ENCODE assay signal across 9 mouse cellular contexts in genomic region chr12:86832551-86833182, GRCm38 (mm10). TPM values are rescaled to one million over a fixed set of nuclear protein-coding genes. Genes with fewer than 3 reads are reported as not detected.
DNase-seq lines count a peak whose midpoint lies in the region; ATAC-seq lines count a peak whose summit lies in the region.
"Had no signal": no experiment of that assay in that cellular context is flagged by ENCODE, and none has a peak within 500 bp of the region (broad histone marks: within the 10 kb centered on the region; RNA-seq: fewer than 3 reads in every experiment).

No protein-coding gene starts in this region.

- H3K4me1 ChIP-seq in heart, embryonic 10.5 days = peaks cover 56% of the 10 kb centered on the region
- peaks cover 60% of the 10 kb centered on the region for H3K4me1 ChIP-seq in heart, embryonic 16.5 days (ENCODE audit: control insufficient read depth, insufficient read depth, low read length)
- H3K4me1 ChIP-seq in lung, embryonic 16.5 days (replicated peaks; ENCODE audit: control insufficient read depth, insufficient read depth, low read length) = peaks cover 41% of the 10 kb centered on the region

- H3K4me3 ChIP-seq in heart, embryonic 10.5 days = peak overlapping the region; percentile 48; the same call in 1 of the 2 replicates
- H3K4me3 ChIP-seq in heart, embryonic 16.5 days (ENCODE audit: low read length) = no peak overlapping the region
- H3K4me3 ChIP-seq in lung, embryonic 16.5 days (ENCODE audit: low read length) = no peak overlapping the region

- WGBS in heart, embryonic 10.5 days = 47% methylated on average over 11 of the region's 11 CpGs
- WGBS in heart, embryonic 16.5 days = 30% methylated on average over 11 of the region's 11 CpGs
- 48% methylated on average over 11 of the region's 11 CpGs for WGBS in lung, embryonic 16.5 days

- H3K9ac ChIP-seq in heart, embryonic 16.5 days (ENCODE audit: low read length) = peak overlapping the region; percentile 74
- H3K9ac ChIP-seq in lung, embryonic 16.5 days (ENCODE audit: low read length) = peak overlapping the region; percentile 24

- H3K27ac ChIP-seq in heart, embryonic 10.5 days = peak overlapping the region; percentile 96
- peak overlapping the region; percentile 97 for H3K27ac ChIP-seq in heart, embryonic 16.5 days (ENCODE audit: low read length)
- peak overlapping the region; percentile 83 for H3K27ac ChIP-seq in lung, embryonic 16.5 days (ENCODE audit: low read length)

- no peaks in the 10 kb centered on the region for H3K27me3 ChIP-seq in heart, embryonic 10.5 days (ENCODE audit: insufficient read depth, poor library complexity, severe bottlenecking)
- no peaks in the 10 kb centered on the region for H3K27me3 ChIP-seq in heart, embryonic 16.5 days (ENCODE audit: control insufficient read depth, insufficient read depth, low read length)
- no peaks in the 10 kb centered on the region for H3K27me3 ChIP-seq in lung, embryonic 16.5 days (ENCODE audit: control insufficient read depth, insufficient read depth, low read depth, low read length)
- H3K27me3 ChIP-seq: CH12.LX had no signal

- intact Hi-C loops in heart, postnatal 25 days (cut with DNase I) = loop anchor here (2.0 kb wide), 1 partner anchor 32 kb away; no protein-coding TSS in a partner anchor

- H3K9me3 ChIP-seq in heart, embryonic 10.5 days = no peaks in the 10 kb centered on the region
- H3K9me3 ChIP-seq in heart, embryonic 16.5 days (replicated peaks; ENCODE audit: control insufficient read depth, low read length) = no peaks in the 10 kb centered on the region
- no peaks in the 10 kb centered on the region for H3K9me3 ChIP-seq in lung, embryonic 16.5 days (ENCODE audit: control insufficient read depth, low read length)

- H3K36me3 ChIP-seq in heart, embryonic 10.5 days = no peaks in the 10 kb centered on the region
- no peaks in the 10 kb centered on the region for H3K36me3 ChIP-seq in heart, embryonic 16.5 days (ENCODE audit: control insufficient read depth, insufficient read depth)
- H3K36me3 ChIP-seq in lung, embryonic 16.5 days (ENCODE audit: control insufficient read depth, insufficient read depth, low read length) = no peaks in the 10 kb centered on the region

- H3K4me2 ChIP-seq in heart, embryonic 16.5 days (ENCODE audit: low read depth, low read length) = peak overlapping the region; percentile 57; the same call in 1 of the 2 replicates
- H3K4me2 ChIP-seq in lung, embryonic 16.5 days (ENCODE audit: low read depth, low read length) = peak overlapping the region; percentile 40

- DNase-seq in heart, embryonic 10.5 days (ENCODE audit: low spot score) = no peak
- DNase-seq in heart, postnatal 25 days (ENCODE audit: low spot score) = no peak
- peak; percentile 28 for DNase-seq in adipocyte (ENCODE audit: low spot score)
- no peak for DNase-seq in cerebellum, adult 11 months
- DNase-seq in adrenal gland, postnatal 4 days (ENCODE audit: low spot score in 2 of 2) = no peak

- no peak for ATAC-seq in heart, embryonic 16.5 days (replicated peaks; ENCODE audit: extremely low read depth, insufficient read depth, low FRiP score)
- no peak for ATAC-seq in lung, embryonic 16.5 days (ENCODE audit: low read depth)
- ATAC-seq in megakaryocyte progenitor cell, adult 5-6 weeks (replicated peaks; ENCODE audit: poor library complexity) = no peak

RNA-seq across cellular contexts. Expression of gene Irf2bpl, which starts 51.9 kb away (rescaled TPM):
- 28.7 and 35.3 TPM in 2 replicates for polyA plus RNA-seq in heart, embryonic 10.5 days (2016; fragmentation: Nextera tagmentation; extraction: Ambion mirVana)
- 10 to 100 TPM; 33.3 to 36.9 TPM for total RNA-seq in heart, postnatal 25 days (2021)
- polyA plus RNA-seq in heart, embryonic 16.5 days (2015; fragmentation: Nextera tagmentation; extraction: Ambion mirVana) = 25.4 and 32.4 TPM in 2 replicates
- 28.8 and 34.2 TPM in 2 replicates for polyA plus RNA-seq in lung, embryonic 16.5 days (2015; fragmentation: Nextera tagmentation; extraction: Ambion mirVana)
- 1.4 and 1.8 TPM in 2 replicates for total RNA-seq in megakaryocyte progenitor cell, adult 5-6 weeks (2015)
- total RNA-seq in megakaryocyte progenitor cell, adult 5-6 weeks (2017) = 1.6 and 1.7 TPM in 2 replicates
- 10 to 100 TPM; 78.0 to 81.7 TPM for total RNA-seq in adrenal gland, postnatal 4 days (2021)

Comparison
In these comparisons a context has a peak if more than half of its experiments do, and no peak if none do; other contexts are left out.
1. RNA of gene Irf2bpl, which starts 51.9 kb away (total RNA-seq): 78.0 to 81.7 TPM in adrenal gland, postnatal 4 days and 33.3 to 36.9 TPM in heart, postnatal 25 days; 1.4 to 1.8 TPM in megakaryocyte progenitor cell, adult 5-6 weeks; every median in the first group is over 10 times any median in the second.
2. Peak in every context shown above with its lines, with median percentiles within 50 percentile points of each other: H3K27ac ChIP-seq.